Mouse (Mus musculus): ENCODE measurements around the gene Hfe2.

DNA sequence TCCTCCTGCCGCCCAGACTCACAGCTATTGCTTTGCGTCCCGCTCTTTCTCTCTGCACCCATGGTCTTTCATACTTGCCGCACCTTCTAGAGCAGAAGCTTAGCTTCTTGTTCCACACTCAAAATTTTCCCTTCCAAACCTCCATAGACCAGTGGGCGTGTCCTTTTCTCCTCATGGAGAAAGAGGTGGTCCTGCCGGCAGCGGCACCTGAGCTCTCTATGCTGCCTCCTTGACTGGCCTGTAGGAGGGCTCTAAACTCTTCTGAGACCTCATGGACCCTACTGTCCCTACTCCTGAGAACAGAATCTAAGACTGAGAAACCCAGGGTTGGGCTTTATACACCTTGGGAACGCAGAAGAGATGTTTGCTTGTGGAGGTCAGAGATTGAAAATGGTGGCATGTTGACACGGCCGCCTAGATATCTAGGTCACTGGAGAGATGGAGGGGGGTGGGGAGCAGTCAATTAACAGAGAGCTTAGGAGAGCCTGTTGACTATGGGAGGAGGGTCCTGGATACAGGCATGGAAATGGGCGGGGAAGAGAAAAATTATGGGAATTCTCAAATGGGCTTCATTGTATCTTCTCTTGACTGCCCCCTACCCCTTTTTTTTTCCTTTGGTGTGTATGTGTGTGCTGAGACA, 45.1 kb downstream of the Hfe2 start:
- TF ChIP-seq POLR2A (IDR thresholded peaks at IDR 0.05; ENCODE audit: extremely low read depth, insufficient read depth, low read length) = no peak
- no peak for TF ChIP-seq CTCF (IDR thresholded peaks at IDR 0.05; ENCODE audit: extremely low read depth, insufficient read depth, low read length)

Data from cortical plate, adult 2 months (tissue).